Mouse (Mus musculus) activated CD4-positive, CD25-positive, alpha-beta regulatory T cell, adult 4 months (primary cell): ENCODE results near the gene Sync. TPM values are rescaled to one million over a fixed set of nuclear protein-coding genes. Genes with fewer than 3 reads are reported as not detected.

Experiments used
- ATAC-seq: one replicate; pipeline ENCODE4 v1.8.0; 2017
- polyA plus RNA-seq, 2 experiments: library from polyadenylated mRNA; unstranded; fragments of 100-300 nt; shearing (Covaris generic); gene quantifications; one replicate each; pipeline ENCODE4 v1.2.1; 2017

Gene Sync
- polyA plus RNA-seq, 2 experiments from 2014 or later: 0.46 to 0.48 TPM

DNA sequence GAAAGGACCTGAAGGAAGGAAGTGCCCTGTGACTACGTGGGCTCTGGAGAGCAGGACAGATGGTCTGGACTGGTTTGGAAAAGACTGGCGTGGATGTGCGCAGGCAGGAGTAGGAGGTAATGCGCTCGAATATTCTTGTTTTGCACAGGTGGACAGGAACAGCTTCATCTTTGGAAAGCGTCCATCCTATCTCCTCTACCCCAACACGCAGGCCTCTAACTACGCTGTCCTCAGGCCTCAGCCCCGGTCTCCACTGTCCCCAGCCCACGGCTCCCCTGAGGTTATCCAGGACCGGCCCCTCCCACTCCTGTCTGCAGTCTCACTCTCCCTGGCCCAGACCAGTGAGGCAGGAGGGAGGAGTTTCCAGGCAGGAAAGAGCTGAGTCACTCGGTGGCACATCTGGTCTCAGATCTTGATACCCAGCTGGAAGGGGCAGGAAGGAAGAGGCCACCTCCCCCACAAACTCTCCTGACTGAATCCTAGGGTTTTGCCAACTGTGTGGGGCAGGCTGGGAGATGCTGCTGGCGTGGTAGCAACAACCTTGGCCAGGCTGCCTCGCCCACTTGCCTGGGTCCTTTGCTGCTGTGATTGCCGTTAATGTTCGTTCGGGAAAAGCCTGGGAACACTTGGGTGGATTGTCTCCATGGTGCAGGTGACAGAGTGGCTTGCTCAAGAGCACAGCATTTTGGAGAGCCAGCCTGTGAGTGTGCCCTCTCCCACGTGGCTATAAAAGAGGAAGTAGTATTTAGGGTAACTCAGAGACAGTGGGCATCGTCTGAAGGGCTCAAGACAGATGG is 24.0 kb upstream of the Sync start:
- ATAC-seq: peak; percentile 40

- ATAC-seq: no peak
Observed at GRCm38 (mm10) chr4:129266191-129266590, 21.2 kb upstream of the Sync start.

DNA sequence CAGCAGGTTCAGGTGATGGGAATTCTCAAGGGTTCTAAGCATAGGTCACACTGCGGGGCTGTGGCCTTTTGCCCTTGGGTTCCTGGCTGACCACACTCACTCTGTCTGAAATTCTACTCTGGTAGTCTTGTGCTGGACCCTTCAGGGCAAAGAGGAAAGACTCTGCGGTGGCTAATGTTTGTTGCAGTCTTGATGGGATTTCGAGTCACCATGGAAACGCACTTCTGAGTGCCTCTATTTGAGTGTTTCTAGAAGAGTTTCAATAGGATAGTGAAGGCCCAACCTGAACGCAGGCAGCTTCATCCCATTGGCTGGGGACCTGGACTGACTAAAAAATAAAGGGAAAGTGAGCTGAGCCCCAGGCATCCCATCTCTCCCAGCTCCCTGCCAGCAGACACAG is 20.6 kb upstream of the Sync start:
- ATAC-seq: no peak

DNA sequence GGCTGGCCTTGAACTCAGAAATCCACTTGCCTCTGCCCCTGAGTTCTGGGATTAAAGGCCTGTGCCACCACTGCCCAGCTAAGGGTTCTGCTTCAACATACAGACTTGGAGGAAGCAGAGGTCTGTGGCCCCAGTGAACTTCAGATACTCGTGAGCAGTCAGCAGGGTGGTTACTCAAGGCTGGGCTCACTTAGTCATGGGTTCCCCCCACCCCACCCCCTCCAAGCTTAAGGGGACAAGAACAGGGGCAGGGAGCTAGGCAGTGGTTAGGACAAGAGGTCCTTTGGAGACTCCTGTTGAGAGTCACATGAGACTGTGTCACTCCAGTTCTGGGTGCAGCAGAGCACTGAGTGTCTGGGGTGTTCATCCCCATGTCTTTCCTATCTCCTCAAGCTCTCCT is 18.7 kb upstream of the Sync start:
- no peak for ATAC-seq

GRCm38 (mm10) chr4:129271991-129272755 is 15.2 kb upstream of the Sync start:
- peak; percentile 67 for ATAC-seq

GRCm38 (mm10) chr4:129272756-129273046 is 14.7 kb upstream of the Sync start:
- ATAC-seq: no peak

- peak; percentile 70 for ATAC-seq
Observed at GRCm38 (mm10) chr4:129276453-129276865, 11.0 kb upstream of the Sync start.

DNA sequence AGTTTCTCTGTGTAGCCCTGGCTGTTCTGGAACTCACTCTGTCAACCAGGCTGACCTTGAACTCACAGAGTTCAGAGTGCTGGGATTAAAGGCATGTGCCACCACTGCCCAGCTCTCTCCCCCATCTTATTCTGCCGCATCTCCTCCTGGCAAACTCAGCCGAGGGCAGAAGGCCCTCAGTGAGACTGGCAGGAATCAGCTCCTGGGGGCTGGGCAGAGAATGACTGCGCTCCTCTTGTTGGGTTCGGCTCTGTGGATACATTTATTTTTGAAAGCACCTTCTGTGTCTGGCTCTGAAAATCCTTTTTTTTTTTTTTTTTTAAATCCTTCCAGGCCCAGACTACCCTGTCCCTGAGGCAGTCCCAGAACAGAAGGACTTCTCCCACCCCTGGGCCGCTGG is 4.6 kb upstream of the Sync start:
- ATAC-seq: no peak

GRCm38 (mm10) chr4:129283226-129283625 is 4.2 kb upstream of the Sync start:
- no peak for ATAC-seq

DNA sequence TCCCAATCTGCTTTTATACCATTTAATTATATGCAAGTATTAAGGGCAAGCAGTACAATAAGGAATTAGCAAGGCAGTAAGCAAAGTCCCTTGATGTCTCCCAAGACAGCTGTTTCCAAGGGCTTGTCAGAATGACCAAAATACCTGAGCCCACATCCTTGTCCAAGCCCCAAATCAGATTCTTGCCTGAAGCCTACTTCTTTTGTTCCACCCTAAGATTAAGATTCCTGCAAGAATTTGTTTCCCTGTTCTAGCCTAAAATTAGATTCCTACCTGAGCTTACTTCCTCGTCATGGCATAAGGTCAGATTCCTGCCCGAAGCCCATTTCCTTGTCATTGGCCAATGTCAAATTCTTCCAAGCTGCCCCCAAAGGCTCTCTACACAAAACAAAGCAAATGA is 2.7 kb upstream of the Sync start:
- no peak for ATAC-seq

DNA sequence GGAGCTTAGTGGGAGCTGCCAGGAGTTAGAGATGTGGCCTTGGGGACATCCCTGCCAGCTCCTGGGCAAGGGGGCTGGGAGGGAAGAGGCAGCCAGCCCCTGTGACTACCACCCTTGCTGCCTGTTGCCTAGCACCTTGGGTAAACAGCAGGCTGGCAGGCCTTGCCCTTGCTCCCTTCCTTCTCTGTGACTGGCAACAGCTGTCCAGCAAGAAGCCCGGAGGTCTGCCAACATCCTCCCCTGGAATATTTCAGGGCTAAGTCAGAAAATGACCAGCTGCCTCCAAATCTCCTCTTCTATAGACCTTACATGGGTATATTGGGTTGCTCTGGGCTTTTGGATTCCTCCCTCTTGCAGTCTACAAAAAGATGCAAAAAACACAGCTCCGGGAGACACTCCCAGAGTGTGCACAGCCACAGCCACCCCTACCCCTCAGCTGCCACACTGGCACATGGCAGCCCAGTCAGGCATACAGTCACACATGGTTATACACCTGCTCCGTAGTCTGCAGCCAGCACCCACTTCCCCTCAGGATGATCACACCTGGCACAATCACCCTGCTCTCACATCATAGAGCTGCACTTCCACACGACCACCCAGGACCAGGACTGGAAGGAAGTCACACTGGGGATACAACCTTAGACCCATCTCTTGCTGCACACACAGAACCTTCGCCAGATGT is 1.3 kb upstream of the Sync start:
- ATAC-seq: no peak

- ATAC-seq: no peak
Observed at GRCm38 (mm10) chr4:129286683-129287471, 540 bp upstream of the Sync start.

- ATAC-seq: no peak
Observed at GRCm38 (mm10) chr4:129288067-129288466, 650 bp downstream of the Sync start.

- ATAC-seq: no peak
Observed at GRCm38 (mm10) chr4:129289671-129290070, 2.3 kb downstream of the Sync start.

DNA sequence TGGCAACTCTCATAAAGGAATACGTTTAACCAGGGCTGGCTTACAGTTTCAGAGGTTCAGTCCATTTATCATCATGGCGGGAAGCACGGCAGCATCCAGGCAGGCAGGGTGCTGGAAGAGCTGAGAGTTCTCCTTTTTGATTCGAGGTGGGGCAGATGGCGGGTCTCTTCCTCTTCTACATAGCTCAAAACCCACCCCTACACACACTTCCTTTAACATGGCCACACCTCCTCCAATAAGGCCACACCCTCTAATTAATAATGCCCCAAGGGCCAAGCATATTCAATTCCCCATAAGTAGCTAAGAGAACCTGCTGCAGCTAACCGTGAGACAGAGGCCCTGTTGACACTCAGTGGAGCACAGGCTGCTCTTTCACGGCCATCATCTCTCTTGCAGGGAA is 5.4 kb downstream of the Sync start:
- ATAC-seq: no peak

- no peak for ATAC-seq
Observed at GRCm38 (mm10) chr4:129293702-129294101, 6.3 kb downstream of the Sync start.

DNA sequence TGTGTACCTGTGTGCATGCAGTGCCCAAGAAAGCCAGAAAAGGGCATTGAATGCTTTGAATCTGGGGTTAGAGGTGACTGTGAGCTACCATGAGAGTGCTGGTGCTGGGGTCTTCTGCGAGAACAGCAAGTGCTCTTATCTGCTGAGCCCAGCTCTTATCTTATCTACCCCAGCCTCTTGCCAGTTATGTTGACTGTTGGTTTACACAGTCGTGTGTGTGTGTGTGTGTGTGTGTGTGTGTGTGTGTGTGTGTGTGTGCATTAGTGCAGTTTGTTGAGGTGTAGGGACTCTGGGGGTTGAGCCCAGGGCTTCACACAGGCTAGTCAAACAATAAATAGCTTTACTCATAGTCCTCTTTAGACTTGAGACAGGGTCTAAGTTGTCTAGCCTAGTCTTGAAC is 7.8 kb downstream of the Sync start:
- no peak for ATAC-seq

DNA sequence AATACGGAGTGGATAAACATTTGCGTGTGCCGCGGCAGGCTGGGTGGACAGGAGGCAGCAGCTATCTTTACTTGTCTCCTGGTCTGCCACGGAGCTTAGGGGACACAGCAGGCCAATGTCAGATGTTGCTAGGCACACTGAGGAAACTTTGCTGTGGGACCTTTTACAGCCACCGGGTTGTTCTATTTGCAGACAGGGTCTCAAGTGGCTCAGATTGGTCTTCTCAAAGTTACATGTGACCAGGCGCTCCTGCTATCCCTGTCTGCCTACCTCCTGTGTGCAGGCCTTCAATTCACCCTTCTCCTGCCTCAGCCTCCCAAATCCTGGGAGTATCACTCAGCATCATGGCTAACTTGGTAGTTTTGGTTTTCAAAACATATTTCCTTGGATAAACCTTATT is 8.6 kb downstream of the Sync start:
- ATAC-seq: no peak

- ATAC-seq: no peak
Observed at GRCm38 (mm10) chr4:129297724-129298123, 10.3 kb downstream of the Sync start.

DNA sequence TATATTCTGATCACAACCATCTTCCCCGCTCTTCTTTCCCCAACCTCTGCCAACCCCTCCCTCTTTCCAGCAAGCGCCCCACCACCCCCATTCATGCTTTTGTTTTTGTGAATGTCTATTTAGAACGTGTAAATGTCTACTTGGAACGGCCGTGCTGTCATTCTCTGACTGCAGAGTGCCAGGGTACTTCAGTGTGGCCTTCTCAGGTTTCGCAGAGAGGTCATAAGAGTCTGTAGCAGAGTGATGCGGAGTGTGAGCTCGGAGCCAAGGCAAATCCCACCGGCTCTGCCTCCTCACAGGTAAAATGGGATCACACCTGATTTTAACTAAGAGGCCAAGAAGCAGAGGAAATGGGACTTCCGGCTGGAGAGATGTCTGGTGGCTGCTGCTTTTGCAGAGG is 11.7 kb downstream of the Sync start:
- no peak for ATAC-seq

DNA sequence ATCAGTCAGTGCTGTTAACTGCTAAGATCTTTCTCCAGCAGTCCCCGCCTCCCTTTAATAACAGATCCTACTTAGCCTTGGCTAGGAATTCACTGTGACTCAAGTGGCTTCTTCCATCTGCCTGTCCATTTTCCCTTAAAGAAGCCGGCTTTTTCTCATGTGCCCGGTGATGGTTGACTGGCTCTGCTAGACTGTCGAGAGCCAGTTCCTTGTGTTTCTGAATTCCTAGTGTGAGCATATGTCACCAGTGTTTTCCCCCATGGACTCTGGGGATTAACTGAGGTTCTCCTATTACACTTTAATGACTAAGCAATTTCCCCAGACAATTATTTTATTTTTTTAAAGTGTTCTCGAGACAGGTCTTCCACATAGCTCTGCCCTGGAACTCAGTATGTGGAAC is 16.0 kb downstream of the Sync start:
- no peak for ATAC-seq

DNA sequence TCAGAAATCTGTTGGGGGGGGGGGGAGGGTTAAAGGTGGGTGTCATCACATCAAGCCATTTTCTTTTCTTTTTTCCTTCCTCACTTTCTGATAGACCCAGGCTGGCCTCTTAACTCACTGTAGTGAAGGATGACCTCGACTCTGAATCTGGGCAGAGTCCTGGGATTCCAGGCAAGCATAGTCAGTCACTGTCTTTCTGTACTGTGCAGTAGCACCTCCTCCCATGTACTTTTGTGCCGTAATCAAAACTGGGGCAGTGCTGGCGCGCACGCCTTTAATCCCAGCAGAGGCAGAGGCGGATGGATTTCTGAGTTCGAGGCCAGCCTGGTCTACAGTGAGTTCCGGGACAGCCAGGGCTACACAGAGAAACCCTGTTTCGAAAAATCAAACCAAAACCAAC is 16.4 kb downstream of the Sync start:
- ATAC-seq: no peak

GRCm38 (mm10) chr4:129304306-129304705 is 16.9 kb downstream of the Sync start:
- no peak for ATAC-seq
